25 mouse cellular contexts compared by ENCODE assay signal in genomic region chr6:103381930-103382329, GRCm38 (mm10).
A peak's percentile ranks its signal among the peaks of the same experiment; 100 is the strongest.
DNase-seq lines count a peak whose midpoint lies in the region; ATAC-seq and TF ChIP-seq lines count a peak whose summit lies in the region.
"Had no signal": no experiment of that assay in that cellular context is flagged by ENCODE, and none has a peak within 500 bp of the region (broad histone marks: within the 10 kb centered on the region; RNA-seq: fewer than 3 reads in every experiment).

No protein-coding gene starts in this region.

- no peak overlapping the region for H3K4me2 ChIP-seq in forebrain, embryonic 14.5 days (ENCODE audit: low read length)
- no peak overlapping the region for H3K4me2 ChIP-seq in forebrain, postnatal 0 days (ENCODE audit: low read depth)
- no peak overlapping the region for H3K4me2 ChIP-seq in midbrain, embryonic 12.5 days (replicated peaks)
- H3K4me2 ChIP-seq in neural tube, embryonic 13.5 days, result no peak overlapping the region
- H3K4me2 ChIP-seq in liver, embryonic 11.5 days, result no peak overlapping the region
- H3K4me2 ChIP-seq: heart, embryonic 12.5 days; limb, embryonic 13.5 days; lung, embryonic 14.5 days had no signal

- 66% methylated on average over 2 of the region's 2 CpGs for WGBS in forebrain, embryonic 14.5 days
- 73% methylated on average over 2 of the region's 2 CpGs for WGBS in forebrain, postnatal 0 days
- WGBS in midbrain, embryonic 12.5 days, result 54% methylated on average over 2 of the region's 2 CpGs
- WGBS in neural tube, embryonic 13.5 days, result 59% methylated on average over 2 of the region's 2 CpGs
- 84% methylated on average over 2 of the region's 2 CpGs for WGBS in liver, embryonic 11.5 days

- no peak for TF ChIP-seq CTCF in forebrain, postnatal 0 days (IDR thresholded peaks at IDR 0.05; ENCODE audit: low read depth)
- TF ChIP-seq CTCF in brain, embryonic 14.5 days (IDR thresholded peaks at IDR 0.05; ENCODE audit: borderline replicate concordance, extremely low read depth, insufficient read depth, insufficient read length), result no peak

- no peaks in the 10 kb centered on the region for H3K27me3 ChIP-seq in forebrain, embryonic 14.5 days (replicated peaks; ENCODE audit: control insufficient read depth, insufficient read depth, low read length)
- no peaks in the 10 kb centered on the region for H3K27me3 ChIP-seq in forebrain, postnatal 0 days (ENCODE audit: insufficient read depth, low read length)
- H3K27me3 ChIP-seq in midbrain, embryonic 12.5 days, result no peaks in the 10 kb centered on the region
- H3K27me3 ChIP-seq in neural tube, embryonic 13.5 days, result no peaks in the 10 kb centered on the region
- H3K27me3 ChIP-seq in liver, embryonic 11.5 days (replicated peaks; ENCODE audit: control insufficient read depth, insufficient read depth, low read length), result no peaks in the 10 kb centered on the region
- H3K27me3 ChIP-seq: CH12.LX; heart, embryonic 12.5 days; limb, embryonic 13.5 days; megakaryocyte, embryonic 14.5 days; Patski had no signal

- H3K27ac ChIP-seq in forebrain, embryonic 14.5 days (ENCODE audit: low read depth, low read length), result 0 out of 2 replicates have a peak overlapping the region, but pooled peaks have one; percentile 29
- H3K27ac ChIP-seq in forebrain, postnatal 0 days (ENCODE audit: low read depth, low read length), result no peak overlapping the region
- H3K27ac ChIP-seq in midbrain, embryonic 12.5 days (replicated peaks), result peak overlapping the region; percentile 35
- peak overlapping the region; percentile 49 for H3K27ac ChIP-seq in neural tube, embryonic 13.5 days (replicated peaks)
- H3K27ac ChIP-seq in liver, embryonic 11.5 days (ENCODE audit: low read depth, low read length), result no peak overlapping the region
- H3K27ac ChIP-seq: limb, embryonic 13.5 days; liver, embryonic 14.5 days had no signal

- H3K9me3 ChIP-seq in forebrain, embryonic 14.5 days (replicated peaks; ENCODE audit: control insufficient read depth, low read length), result no peaks in the 10 kb centered on the region
- no peaks in the 10 kb centered on the region for H3K9me3 ChIP-seq in forebrain, postnatal 0 days (ENCODE audit: low read length)
- no peaks in the 10 kb centered on the region for H3K9me3 ChIP-seq in midbrain, embryonic 12.5 days
- H3K9me3 ChIP-seq in neural tube, embryonic 13.5 days, result no peaks in the 10 kb centered on the region
- H3K9me3 ChIP-seq in liver, embryonic 11.5 days (ENCODE audit: control insufficient read depth, low read length), result no peaks in the 10 kb centered on the region
- H3K9me3 ChIP-seq: heart, embryonic 12.5 days; limb, embryonic 13.5 days; megakaryocyte, embryonic 14.5 days had no signal

- peaks cover 18% of the 10 kb centered on the region for H3K4me1 ChIP-seq in forebrain, embryonic 14.5 days (ENCODE audit: control insufficient read depth, insufficient read depth, low read length)
- no peaks in the 10 kb centered on the region for H3K4me1 ChIP-seq in forebrain, postnatal 0 days (ENCODE audit: insufficient read depth)
- peaks cover 16% of the 10 kb centered on the region for H3K4me1 ChIP-seq in midbrain, embryonic 12.5 days
- peaks cover 42% of the 10 kb centered on the region for H3K4me1 ChIP-seq in neural tube, embryonic 13.5 days (replicated peaks)
- H3K4me1 ChIP-seq in liver, embryonic 11.5 days (replicated peaks; ENCODE audit: control insufficient read depth, insufficient read depth, low read length), result no peaks in the 10 kb centered on the region
- H3K4me1 ChIP-seq: heart, embryonic 12.5 days; limb, embryonic 13.5 days had no signal

- H3K4me3 ChIP-seq in forebrain, embryonic 14.5 days (ENCODE audit: low read depth, low read length), result no peak overlapping the region
- no peak overlapping the region for H3K4me3 ChIP-seq in forebrain, postnatal 0 days (ENCODE audit: low read depth, low read length)
- H3K4me3 ChIP-seq in midbrain, embryonic 12.5 days, result no peak overlapping the region
- no peak overlapping the region for H3K4me3 ChIP-seq in neural tube, embryonic 13.5 days
- no peak overlapping the region for H3K4me3 ChIP-seq in liver, embryonic 11.5 days (ENCODE audit: low read depth, low read length)
- H3K4me3 ChIP-seq: erythroblast, embryonic 14.5 days; heart, embryonic 12.5 days; limb, embryonic 13.5 days; megakaryocyte, embryonic 14.5 days had no signal

- H3K36me3 ChIP-seq in forebrain, embryonic 14.5 days (ENCODE audit: control insufficient read depth, insufficient read depth, low read length), result no peaks in the 10 kb centered on the region
- H3K36me3 ChIP-seq in forebrain, postnatal 0 days (ENCODE audit: insufficient read depth), result no peaks in the 10 kb centered on the region
- no peaks in the 10 kb centered on the region for H3K36me3 ChIP-seq in midbrain, embryonic 12.5 days
- no peaks in the 10 kb centered on the region for H3K36me3 ChIP-seq in neural tube, embryonic 13.5 days
- no peaks in the 10 kb centered on the region for H3K36me3 ChIP-seq in liver, embryonic 11.5 days (ENCODE audit: control insufficient read depth, insufficient read depth, low read length)
- H3K36me3 ChIP-seq: G1E; heart, embryonic 12.5 days; limb, embryonic 13.5 days had no signal

- no peak for TF ChIP-seq POLR2A in brain, embryonic 14.5 days (IDR thresholded peaks at IDR 0.05; ENCODE audit: borderline replicate concordance, extremely low read depth, insufficient read depth, insufficient read length, poor library complexity, severe bottlenecking)

- DNase-seq in forebrain, embryonic 14.5 days (ENCODE audit: low spot score), result no peak
- no peak for DNase-seq in forebrain, postnatal 0 days
- DNase-seq in brain, embryonic 14.5 days (ENCODE audit: low read depth), result peak; percentile 51
- DNase-seq in liver, embryonic 11.5 days (ENCODE audit: low spot score), result no peak
- DNase-seq in left cerebral cortex, adult 9 months (ENCODE audit: low spot score in 2 of 2), result no peak
- DNase-seq: adrenal gland, postnatal 36 days; cerebellum, adult 11 months; cerebellum, adult 9-11 months; gastrocnemius, postnatal 25 days; heart, adult 18-20 months; heart, postnatal 10 days; kidney, adult 18-20 months; kidney, postnatal 4 days; lung, embryonic 14.5 days had no signal

- no peak overlapping the region for H3K9ac ChIP-seq in forebrain, embryonic 14.5 days (ENCODE audit: low read length)
- H3K9ac ChIP-seq in forebrain, postnatal 0 days, result no peak overlapping the region
- H3K9ac ChIP-seq in midbrain, embryonic 12.5 days (replicated peaks), result no peak overlapping the region
- no peak overlapping the region for H3K9ac ChIP-seq in neural tube, embryonic 13.5 days
- H3K9ac ChIP-seq in liver, embryonic 11.5 days (ENCODE audit: low read depth, low read length), result no peak overlapping the region
- H3K9ac ChIP-seq: heart, embryonic 12.5 days; limb, embryonic 13.5 days; liver, embryonic 14.5 days; lung, embryonic 14.5 days had no signal

- ATAC-seq in forebrain, embryonic 14.5 days, result no peak
- ATAC-seq in forebrain, postnatal 0 days, result no peak
- ATAC-seq in midbrain, embryonic 12.5 days (ENCODE audit: low FRiP score, low read depth), result no peak
- no peak for ATAC-seq in neural tube, embryonic 13.5 days (ENCODE audit: low read depth)
- ATAC-seq in liver, embryonic 11.5 days (replicated peaks; ENCODE audit: low FRiP score), result no peak
- ATAC-seq: inflammation-experienced regulatory T-cells, adult 6 months; Patski had no signal

Comparison
In these comparisons a context has a peak if more than half of its experiments do, and no peak if none do; other contexts are left out.
1. H3K27ac ChIP-seq: peak in forebrain, embryonic 14.5 days (single experiment), midbrain, embryonic 12.5 days (single experiment) and neural tube, embryonic 13.5 days (single experiment); none in forebrain, postnatal 0 days (single experiment) and liver, embryonic 11.5 days (single experiment).